Mouse (Mus musculus) limb, embryonic 15.5 days (tissue): ENCODE data around the gene Arrdc4. TPM values are rescaled to one million over a fixed set of nuclear protein-coding genes. Genes with fewer than 3 reads are reported as not detected.

Experiments used
- ATAC-seq: fragments of 200-750 bp; cut with Nextera tagmentation; 2 replicates; pipeline ENCODE4 v1.8.0; 2017; ENCODE audit warnings: low read depth, moderate TSS enrichment; ENCODE audit not compliant: insufficient number of reproducible peaks, low FRiP score, low TSS enrichment
- H3K27ac ChIP-seq: fragments of 300-500 bp; sonication (generic); 2 replicates; pipeline ENCODE4 v1.5.1; 2015; ENCODE audit warnings: moderate library complexity, mild to moderate bottlenecking, inconsistent platforms
- H3K27me3 ChIP-seq: fragments of 300-500 bp; sonication (generic); 2 replicates; pipeline ENCODE4 v1.6.1; 2015; ENCODE audit warnings: inconsistent platforms
- H3K36me3 ChIP-seq: fragments of 300-500 bp; sonication (generic); 2 replicates; pipeline ENCODE4 v1.6.1; 2015; ENCODE audit warnings: inconsistent platforms
- H3K4me1 ChIP-seq: fragments of 300-500 bp; sonication (generic); 2 replicates; pipeline ENCODE4 v1.6.1; 2015; ENCODE audit warnings: inconsistent platforms
- H3K4me2 ChIP-seq: fragments of 300-500 bp; sonication (generic); 2 replicates; pipeline ENCODE4 v1.6.1; 2015; ENCODE audit warnings: mild to moderate bottlenecking, inconsistent platforms
- H3K4me3 ChIP-seq: fragments of 300-500 bp; sonication (generic); 2 replicates; pipeline ENCODE4 v1.5.1; 2015; ENCODE audit warnings: mild to moderate bottlenecking, inconsistent platforms
- H3K9ac ChIP-seq: fragments of 300-500 bp; sonication (generic); 2 replicates; pipeline ENCODE4 v1.6.1; 2015; ENCODE audit warnings: inconsistent platforms
- H3K9me3 ChIP-seq: fragments of 300-500 bp; sonication (generic); 2 replicates; pipeline ENCODE4 v1.6.1; 2016; ENCODE audit warnings: inconsistent platforms
- WGBS: fragments of 180-500 bp; shearing (Covaris S2); methylation state at CpG from one replicate; pipeline ENCODE4 v1.1.7; 2015; 5-methylcytosine and 5-hydroxymethylcytosine counted together
- polyA plus RNA-seq: library from polyadenylated mRNA; unstranded; fragments of >200 nt; fragmentation: Nextera tagmentation; extraction: Ambion mirVana; gene quantifications from 2 replicates; pipeline ENCODE4 v1.2.1, GENCODE M21; 2015

The Arrdc4 gene
- polyA plus RNA-seq, 1 experiment from 2014 or later: 19.7 TPM

DNA sequence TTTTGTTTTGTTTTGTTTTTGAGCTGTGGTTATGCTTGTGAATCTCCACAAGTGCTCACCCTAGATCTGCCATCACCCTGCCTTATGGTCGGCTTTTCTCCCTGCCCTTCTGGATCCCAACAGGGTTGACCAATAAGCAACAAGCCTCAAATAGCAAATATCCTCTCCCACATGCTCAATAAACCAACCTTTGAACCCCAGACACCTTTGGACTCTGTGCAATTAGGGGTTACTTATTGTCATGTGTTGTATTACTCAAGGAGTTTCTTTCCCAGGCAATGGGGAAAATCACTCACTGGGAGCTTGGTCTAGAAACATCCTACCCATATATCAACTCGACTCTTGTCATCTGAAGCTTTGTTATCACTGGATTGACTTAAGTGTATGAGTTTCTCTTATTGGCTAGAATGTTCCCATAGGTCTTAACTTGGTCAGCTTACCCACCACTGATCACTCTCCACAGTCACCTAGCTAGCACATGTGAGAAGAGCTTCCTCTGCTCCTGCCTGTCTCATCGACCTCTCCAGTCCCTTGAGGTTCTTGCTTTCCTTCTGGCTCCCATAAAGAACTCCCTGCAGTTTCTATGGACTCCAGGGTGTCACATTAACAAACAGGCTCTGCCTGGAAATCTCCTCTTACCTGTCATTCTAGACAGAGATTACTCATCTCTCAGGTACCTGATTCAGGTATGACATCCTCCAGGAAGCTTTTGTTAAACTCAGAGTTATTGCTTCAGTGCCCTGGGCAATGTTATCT lies 40.3 kb downstream of the Arrdc4 start:
- Histone ChIP-seq H3K27ac (no peak overlapping the region), H3K9me3 (no peaks in the 10 kb centered on the region), H3K27me3 (no peaks in the 10 kb centered on the region), H3K4me1 (no peaks in the 10 kb centered on the region), H3K4me3 (no peak overlapping the region), H3K9ac (no peak overlapping the region), H3K36me3 (no peaks in the 10 kb centered on the region), H3K4me2 (no peak overlapping the region)
- WGBS: 65% methylated on average over 3 of the region's 3 CpGs
- ATAC-seq: no peak

DNA sequence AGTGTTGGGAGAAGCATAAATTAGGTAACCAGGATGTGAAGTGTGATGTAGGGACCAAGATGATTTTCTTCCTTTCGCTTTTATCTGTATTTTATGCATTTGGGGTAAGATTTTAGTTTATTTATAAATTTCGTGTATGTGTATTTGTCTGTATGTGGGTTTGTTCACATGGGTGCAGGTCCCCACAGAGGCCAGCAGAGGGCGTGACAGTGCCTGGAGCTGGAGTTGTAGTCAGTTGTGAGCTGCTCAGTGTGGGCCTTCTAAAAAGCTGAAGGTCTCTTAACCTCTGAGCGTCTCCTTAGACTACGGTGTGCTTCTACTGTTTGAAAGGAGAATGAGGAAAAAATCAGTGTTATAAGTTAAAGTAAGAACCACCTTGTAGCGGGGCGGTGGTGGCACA lies 43.9 kb downstream of the Arrdc4 start:
- no peaks in the 10 kb centered on the region for H3K4me1 ChIP-seq
- WGBS: 91% methylated on average over 7 of the region's 7 CpGs
- H3K9ac ChIP-seq: no peak overlapping the region
- no peaks in the 10 kb centered on the region for H3K36me3 ChIP-seq
- H3K27ac ChIP-seq: no peak overlapping the region
- no peak overlapping the region for H3K4me3 ChIP-seq
- H3K9me3 ChIP-seq: no peaks in the 10 kb centered on the region
- H3K4me2 ChIP-seq: no peak overlapping the region
- H3K27me3 ChIP-seq: no peaks in the 10 kb centered on the region
- ATAC-seq: no peak

DNA sequence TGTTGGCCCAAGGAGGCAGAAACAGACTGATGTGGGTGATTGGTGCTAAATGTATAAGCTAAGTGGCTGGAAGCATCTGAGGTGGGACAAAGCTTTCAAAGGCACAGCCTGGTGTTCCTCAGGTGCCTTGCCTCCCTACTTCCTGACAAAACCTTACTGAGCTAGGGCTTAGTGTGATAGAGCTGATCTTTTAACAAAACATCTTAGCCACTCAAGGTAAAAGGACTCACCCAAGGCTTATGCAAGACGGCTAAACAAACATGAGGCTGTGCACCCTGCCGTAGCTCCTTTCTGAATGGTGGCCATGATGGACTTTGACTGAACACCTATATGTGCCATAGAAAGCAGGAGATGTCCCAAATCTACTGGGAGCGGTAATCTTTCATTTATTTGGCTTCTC lies 51.7 kb downstream of the Arrdc4 start:
- WGBS: 85% methylated on average over 3 of the region's 3 CpGs

DNA sequence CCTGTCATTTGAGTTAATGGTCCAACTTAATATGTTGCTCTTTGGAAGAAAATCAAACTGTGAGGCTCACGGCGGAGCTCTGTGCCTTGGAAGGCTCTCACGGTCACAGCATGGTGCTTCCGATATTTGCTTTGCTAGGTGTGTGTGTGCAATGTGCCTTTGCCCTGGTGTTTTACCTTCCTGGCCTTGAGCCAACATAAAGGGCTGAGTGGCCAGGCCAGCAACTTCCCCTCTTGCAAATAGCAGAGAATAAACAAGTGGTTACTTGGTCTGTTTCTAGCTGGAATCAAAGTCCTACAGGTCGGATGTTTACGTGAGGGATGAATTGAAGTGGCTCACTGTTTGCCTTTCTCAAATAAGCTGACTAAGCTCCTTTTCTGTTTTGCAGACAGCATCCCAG lies 52.1 kb downstream of the Arrdc4 start:
- no peaks in the 10 kb centered on the region for H3K36me3 ChIP-seq
- H3K9ac ChIP-seq: no peak overlapping the region
- H3K4me2 ChIP-seq: no peak overlapping the region
- ATAC-seq: no peak
- no peak overlapping the region for H3K27ac ChIP-seq
- H3K9me3 ChIP-seq: no peaks in the 10 kb centered on the region
- 42% methylated on average over 6 of the region's 6 CpGs for WGBS
- H3K4me1 ChIP-seq: no peaks in the 10 kb centered on the region
- no peak overlapping the region for H3K4me3 ChIP-seq
- no peaks in the 10 kb centered on the region for H3K27me3 ChIP-seq

More for the DNA sequence above, 51.7 kb downstream of the Arrdc4 start:
- no peaks in the 10 kb centered on the region for H3K4me1 ChIP-seq
- no peak overlapping the region for H3K9ac ChIP-seq
- H3K27me3 ChIP-seq: no peaks in the 10 kb centered on the region
- ATAC-seq: no peak
- no peak overlapping the region for H3K4me2 ChIP-seq
- no peak overlapping the region for H3K4me3 ChIP-seq
- no peaks in the 10 kb centered on the region for H3K36me3 ChIP-seq
- no peak overlapping the region for H3K27ac ChIP-seq
- no peaks in the 10 kb centered on the region for H3K9me3 ChIP-seq

DNA sequence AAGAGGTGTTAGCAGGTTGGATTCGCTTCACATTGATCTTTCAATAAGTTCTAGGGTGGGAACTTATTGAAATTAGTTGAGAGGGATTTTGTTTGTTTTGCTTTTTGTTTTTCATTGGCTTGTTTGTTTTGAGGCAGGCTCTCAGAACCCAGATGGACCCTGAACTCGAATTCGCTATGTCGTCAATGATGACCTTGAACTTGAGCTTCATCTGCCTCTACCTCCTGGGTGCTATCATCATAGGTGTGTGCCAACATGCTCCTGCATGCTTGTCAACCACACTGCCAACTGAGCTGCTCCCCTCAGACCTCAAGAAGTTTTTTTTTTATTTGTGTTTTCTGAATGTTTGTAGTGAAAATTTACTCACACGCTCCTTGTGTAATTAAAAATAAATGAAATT lies 52.6 kb downstream of the Arrdc4 start:
- ATAC-seq: no peak
- Histone ChIP-seq H3K27me3 (no peaks in the 10 kb centered on the region), H3K27ac (no peak overlapping the region), H3K9ac (no peak overlapping the region), H3K4me2 (no peak overlapping the region), H3K4me1 (no peaks in the 10 kb centered on the region), H3K4me3 (no peak overlapping the region), H3K9me3 (no peaks in the 10 kb centered on the region), H3K36me3 (no peaks in the 10 kb centered on the region)
- WGBS: 79% methylated on average over 5 of the region's 5 CpGs

DNA sequence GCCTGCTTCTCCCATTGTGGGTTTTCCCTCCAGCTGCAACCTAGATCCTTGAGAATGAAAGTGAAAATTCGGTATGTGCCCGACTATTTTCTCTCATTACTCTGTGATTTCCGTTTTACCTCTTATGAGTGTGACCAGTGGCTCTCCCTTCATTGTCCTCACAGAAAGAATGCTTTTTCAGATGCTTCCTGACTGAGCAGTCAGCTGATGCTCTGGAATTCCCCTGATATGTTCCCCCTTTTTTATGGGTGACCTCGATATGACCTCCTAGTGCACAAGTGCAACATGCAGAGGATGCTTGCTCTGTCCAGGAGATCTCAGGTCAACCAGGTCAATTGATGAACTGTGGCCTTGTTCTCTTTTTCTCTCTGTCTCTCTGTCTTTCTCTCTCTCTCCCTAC lies 56.3 kb downstream of the Arrdc4 start:
- no peaks in the 10 kb centered on the region for H3K36me3 ChIP-seq
- H3K27me3 ChIP-seq: no peaks in the 10 kb centered on the region
- H3K4me2 ChIP-seq: no peak overlapping the region
- no peak overlapping the region for H3K27ac ChIP-seq
- WGBS: 59% methylated on average over 4 of the region's 4 CpGs
- no peaks in the 10 kb centered on the region for H3K9me3 ChIP-seq
- H3K4me3 ChIP-seq: no peak overlapping the region
- ATAC-seq: no peak
- H3K4me1 ChIP-seq: no peaks in the 10 kb centered on the region
- H3K9ac ChIP-seq: no peak overlapping the region

DNA sequence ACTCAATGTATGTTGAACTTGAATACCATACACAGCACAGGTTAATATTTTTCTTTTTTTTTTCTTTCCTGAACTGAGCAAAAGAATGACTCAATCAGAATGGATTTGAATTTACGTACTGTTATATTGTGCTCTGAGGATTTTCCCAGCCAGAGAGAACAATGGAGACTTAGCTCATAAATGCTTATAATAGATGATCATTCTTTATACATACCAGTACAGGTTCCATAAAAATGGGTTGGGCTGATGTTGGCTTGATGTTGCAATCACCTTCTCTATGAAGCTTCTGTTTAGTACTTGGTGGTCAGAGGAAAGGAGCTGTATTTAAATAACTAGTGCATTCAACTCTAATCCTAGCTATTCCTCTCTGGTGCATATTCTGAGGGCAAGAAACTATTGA lies 57.6 kb downstream of the Arrdc4 start:
- H3K27me3 ChIP-seq: no peaks in the 10 kb centered on the region
- ATAC-seq: no peak
- WGBS: 71% methylated on average over 1 of the region's 1 CpGs

DNA sequence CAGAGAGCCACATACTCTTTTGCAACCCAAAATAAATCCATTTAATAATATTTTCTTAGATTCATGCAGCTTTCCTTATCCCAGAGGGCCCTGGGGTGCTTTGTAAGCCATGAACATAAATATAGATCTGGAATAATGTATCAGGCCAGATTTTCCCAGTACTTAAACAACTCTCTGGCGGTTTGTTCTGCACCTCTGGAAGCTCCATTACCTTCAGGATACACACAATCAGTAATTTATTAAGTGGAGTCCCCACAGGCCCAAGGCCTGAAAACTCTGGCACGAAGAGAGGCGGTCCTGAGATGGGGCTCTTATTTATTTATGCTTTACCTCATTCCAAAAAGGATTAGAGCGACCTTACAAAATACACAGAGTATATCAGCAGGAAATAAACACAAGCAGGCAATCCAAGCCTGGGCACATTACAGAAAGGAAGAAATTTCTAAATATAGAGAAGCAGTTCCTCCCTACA lies 61.9 kb downstream of the Arrdc4 start:
- no peaks in the 10 kb centered on the region for H3K9me3 ChIP-seq
- H3K27me3 ChIP-seq: no peaks in the 10 kb centered on the region
- H3K36me3 ChIP-seq: no peaks in the 10 kb centered on the region
- H3K27ac ChIP-seq: no peak overlapping the region
- H3K4me1 ChIP-seq: 0 out of 2 replicates have a peak, but pooled peaks cover 3% of the 10 kb centered on the region
- H3K9ac ChIP-seq: no peak overlapping the region
- no peak for ATAC-seq
- H3K4me2 ChIP-seq: no peak overlapping the region
- WGBS: 54% methylated on average over 4 of the region's 4 CpGs
- no peak overlapping the region for H3K4me3 ChIP-seq

More for the DNA sequence above, 57.6 kb downstream of the Arrdc4 start:
- H3K9me3 ChIP-seq: no peaks in the 10 kb centered on the region
- H3K4me1 ChIP-seq: no peaks in the 10 kb centered on the region
- H3K27ac ChIP-seq: no peak overlapping the region
- H3K4me2 ChIP-seq: no peak overlapping the region
- H3K36me3 ChIP-seq: no peaks in the 10 kb centered on the region
- H3K4me3 ChIP-seq: no peak overlapping the region
- no peak overlapping the region for H3K9ac ChIP-seq
